ENCODE assay signal across 9 mouse cellular contexts in the genomic region with DNA sequence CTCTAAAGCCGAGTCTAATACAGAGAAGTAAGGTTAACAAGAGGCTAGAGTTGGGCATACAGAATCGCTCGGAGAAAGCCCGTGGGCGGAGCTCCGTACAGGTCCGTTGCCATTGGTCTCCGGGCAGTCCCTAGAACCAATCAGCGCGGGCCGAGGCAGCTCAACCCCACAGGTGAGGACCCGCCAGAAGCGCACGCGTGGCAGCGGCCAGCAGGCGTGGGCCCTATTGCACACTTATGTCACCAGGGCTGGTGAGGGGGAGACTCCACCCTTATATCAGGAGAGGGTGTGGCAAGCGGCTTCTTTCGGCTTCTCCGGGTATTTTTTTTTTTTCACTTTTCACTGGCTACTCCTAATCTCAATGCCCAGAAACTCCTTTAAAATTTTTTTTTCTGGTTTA. TPM values are rescaled to one million over a fixed set of nuclear protein-coding genes. Genes with fewer than 3 reads are reported as not detected.
DNase-seq lines count a peak whose midpoint lies in the region; ATAC-seq and TF ChIP-seq lines count a peak whose summit lies in the region.
"Had no signal": no experiment of that assay in that cellular context is flagged by ENCODE, and none has a peak within 500 bp of the region (broad histone marks: within the 10 kb centered on the region; RNA-seq: fewer than 3 reads in every experiment).

No protein-coding gene starts in this region.

- no peak overlapping the region for H3K27ac ChIP-seq in embryonic facial prominence, embryonic 15.5 days (replicated peaks)
- H3K27ac ChIP-seq in heart, embryonic 10.5 days = peak overlapping the region; percentile 67
- no peak overlapping the region for H3K27ac ChIP-seq in liver, embryonic 13.5 days
- peak overlapping the region; percentile 52; the same call in 1 of the 2 replicates for H3K27ac ChIP-seq in stomach, embryonic 16.5 days (ENCODE audit: low read length)

- WGBS in embryonic facial prominence, embryonic 15.5 days = 3% methylated on average over 20 of the region's 20 CpGs
- 7% methylated on average over 20 of the region's 20 CpGs for WGBS in heart, embryonic 10.5 days
- 2% methylated on average over 20 of the region's 20 CpGs for WGBS in liver, embryonic 13.5 days (ENCODE audit: insufficient replicate concordance)
- 3% methylated on average over 20 of the region's 20 CpGs for WGBS in stomach, embryonic 16.5 days

- H3K9me3 ChIP-seq in embryonic facial prominence, embryonic 15.5 days (replicated peaks) = no peaks in the 10 kb centered on the region
- H3K9me3 ChIP-seq in heart, embryonic 10.5 days = no peaks in the 10 kb centered on the region
- H3K9me3 ChIP-seq in liver, embryonic 13.5 days (replicated peaks) = no peaks in the 10 kb centered on the region
- no peaks in the 10 kb centered on the region for H3K9me3 ChIP-seq in stomach, embryonic 16.5 days (replicated peaks; ENCODE audit: control insufficient read depth, low read length)

- no peak overlapping the region for H3ac ChIP-seq in myocyte (ENCODE audit: control insufficient read depth, insufficient read length)

- peak overlapping the region; percentile 42 for H3K4me3 ChIP-seq in embryonic facial prominence, embryonic 15.5 days (replicated peaks)
- H3K4me3 ChIP-seq in heart, embryonic 10.5 days = peak overlapping the region; percentile 55
- peak overlapping the region; percentile 34 for H3K4me3 ChIP-seq in liver, embryonic 13.5 days (replicated peaks)
- H3K4me3 ChIP-seq in myocyte = peak overlapping the region; percentile 15
- H3K4me3 ChIP-seq in stomach, embryonic 16.5 days (replicated peaks; ENCODE audit: low read length) = peak overlapping the region; percentile 47

- peak; percentile 42 for TF ChIP-seq POLR2A in myocyte (IDR thresholded peaks at IDR 0.05; ENCODE audit: insufficient read length, low read depth)

- ATAC-seq in embryonic facial prominence, embryonic 15.5 days (ENCODE audit: insufficient number of reproducible peaks, low FRiP score, low TSS enrichment, low read depth) = peak; percentile 80
- ATAC-seq in liver, embryonic 13.5 days (ENCODE audit: low read depth) = peak; percentile 81
- ATAC-seq in stomach, embryonic 16.5 days (ENCODE audit: insufficient read depth, low FRiP score) = peak; percentile 90

- H3K79me2 ChIP-seq in myocyte (ENCODE audit: control insufficient read depth, insufficient read depth) = no peaks in the 10 kb centered on the region

- H3K27me3 ChIP-seq in embryonic facial prominence, embryonic 15.5 days = no peaks in the 10 kb centered on the region
- H3K27me3 ChIP-seq in heart, embryonic 10.5 days (ENCODE audit: insufficient read depth, poor library complexity, severe bottlenecking) = peaks cover 11% of the 10 kb centered on the region
- H3K27me3 ChIP-seq in liver, embryonic 13.5 days = peaks cover 37% of the 10 kb centered on the region
- H3K27me3 ChIP-seq in myocyte (ENCODE audit: control insufficient read depth, insufficient read depth, insufficient read length) = no peaks in the 10 kb centered on the region
- 0 out of 2 replicates have a peak, but pooled peaks cover 3% of the 10 kb centered on the region for H3K27me3 ChIP-seq in stomach, embryonic 16.5 days (ENCODE audit: control insufficient read depth, insufficient read depth, low read length)

- H3K4me2 ChIP-seq in embryonic facial prominence, embryonic 15.5 days (replicated peaks) = peak overlapping the region; percentile 84
- H3K4me2 ChIP-seq in liver, embryonic 13.5 days = peak overlapping the region; percentile 55
- peak overlapping the region; percentile 87 for H3K4me2 ChIP-seq in myocyte (ENCODE audit: low read depth)
- H3K4me2 ChIP-seq in stomach, embryonic 16.5 days (ENCODE audit: low read depth, low read length) = peak overlapping the region; percentile 82

- DNase-seq in urinary bladder, adult 18-20 months (ENCODE audit: low spot score in 2 of 2) = peak; percentile 68 to 71
- no peak for DNase-seq in urinary bladder, postnatal 10 days (ENCODE audit: low spot score)
- peak; percentile 92 for DNase-seq in heart, embryonic 10.5 days (ENCODE audit: low spot score)
- DNase-seq in kidney, adult 8-10 months = peak; percentile 80 to 83
- DNase-seq in liver, embryonic 13.5 days = peak; percentile 53

- H3K4me1 ChIP-seq in embryonic facial prominence, embryonic 15.5 days = peaks cover 36% of the 10 kb centered on the region
- peaks cover 55% of the 10 kb centered on the region for H3K4me1 ChIP-seq in heart, embryonic 10.5 days
- H3K4me1 ChIP-seq in liver, embryonic 13.5 days (replicated peaks) = peaks cover 45% of the 10 kb centered on the region
- peaks cover 27% of the 10 kb centered on the region for H3K4me1 ChIP-seq in stomach, embryonic 16.5 days (ENCODE audit: control insufficient read depth, insufficient read depth, low read length)

- no peak overlapping the region for H3K9ac ChIP-seq in embryonic facial prominence, embryonic 15.5 days
- 0 out of 2 replicates have a peak overlapping the region, but pooled peaks have one; percentile 40 for H3K9ac ChIP-seq in liver, embryonic 13.5 days
- H3K9ac ChIP-seq in stomach, embryonic 16.5 days (ENCODE audit: low read length) = peak overlapping the region; percentile 51

- no peaks in the 10 kb centered on the region for H3K36me3 ChIP-seq in embryonic facial prominence, embryonic 15.5 days
- H3K36me3 ChIP-seq in heart, embryonic 10.5 days = no peaks in the 10 kb centered on the region
- H3K36me3 ChIP-seq in liver, embryonic 13.5 days = no peaks in the 10 kb centered on the region
- H3K36me3 ChIP-seq in myocyte (ENCODE audit: control insufficient read depth, insufficient read depth) = no peaks in the 10 kb centered on the region
- H3K36me3 ChIP-seq in stomach, embryonic 16.5 days (ENCODE audit: control insufficient read depth, insufficient read depth, low read length) = no peaks in the 10 kb centered on the region
- H3K36me3 ChIP-seq: G1E had no signal

TF ChIP-seq in myocyte, 11 proteins besides CTCF, POLR2A, EP300 and RAD21:
- TF ChIP-seq CEBPB (IDR thresholded peaks at IDR 0.05; ENCODE audit: insufficient read depth, poor library complexity, severe bottlenecking) (peak; percentile 51; the same call in 1 of the 2 replicates), TCF12 (IDR thresholded peaks at IDR 0.05; ENCODE audit: insufficient read depth, poor library complexity, severe bottlenecking) (no peak), MYOG (IDR thresholded peaks at IDR 0.05; ENCODE audit: control insufficient read depth in 1 of 3, insufficient read depth in 1 of 3, insufficient read length in 2 of 3, low read depth in 2 of 3) (peak in 1 of 3 experiments; percentile 24), MYOD1 (IDR thresholded peaks at IDR 0.05; ENCODE audit: control insufficient read depth in 1 of 3, insufficient read length in 2 of 3, low read depth in 2 of 3) (peak in 1 of 3 experiments; percentile 22), POLR2AphosphoS2 (IDR thresholded peaks at IDR 0.05; ENCODE audit: insufficient read length, low read depth) (no peak)
TF ChIP-seq in myocyte: peak in this region for 3.

RNA-seq across cellular contexts. Expression of gene Hs3st3b1, which starts 7.7 kb away (rescaled TPM):
- 11.6 and 13.1 TPM in 2 replicates for polyA plus RNA-seq in embryonic facial prominence, embryonic 15.5 days (2015; fragmentation: Nextera tagmentation; extraction: Ambion mirVana)
- polyA plus RNA-seq in heart, embryonic 10.5 days (2016; fragmentation: Nextera tagmentation; extraction: Ambion mirVana) = 5.9 and 23.9 TPM in 2 replicates
- 12.6 and 17.3 TPM in 2 replicates for polyA plus RNA-seq in liver, embryonic 13.5 days (2015; fragmentation: Nextera tagmentation; extraction: Ambion mirVana)
- polyA plus RNA-seq in myocyte (2012; fragmentation: generic; extraction: Trizol) = 0.84 TPM
- 9.4 and 9.6 TPM in 2 replicates for polyA plus RNA-seq in stomach, embryonic 16.5 days (2015; fragmentation: Nextera tagmentation; extraction: Ambion mirVana)
- polyA plus RNA-seq: G1E had no signal

Comparison
In these comparisons a context has a peak if more than half of its experiments do, and no peak if none do; other contexts are left out.
1. H3K27ac ChIP-seq: peak in heart, embryonic 10.5 days (single experiment) and stomach, embryonic 16.5 days (single experiment); none in embryonic facial prominence, embryonic 15.5 days (single experiment) and liver, embryonic 13.5 days (single experiment).
2. Peak in every context shown above with its lines, with median percentiles within 50 percentile points of each other: ATAC-seq, H3K4me2 ChIP-seq and H3K4me3 ChIP-seq.